Mouse (Mus musculus) lung, postnatal 25 days (tissue): ENCODE results near the gene Chfr.
"Not testable (repeated sequence)": the region's sequence is repeated elsewhere in the genome, so short reads cannot be mapped to it uniquely, and the experiment has no call there.

Source experiments
- DNase-seq: peaks from one replicate; pipeline ENCODE4 v3.0.0; 2022; ENCODE audit warnings: low spot score

Chfr gene

GRCm38 (mm10) chr5:110108305-110108628, 27.4 kb upstream of the Chfr start:
- peak; percentile 98 for DNase-seq

GRCm38 (mm10) chr5:110109991-110110441, 25.6 kb upstream of the Chfr start, which contains the start of gene Zfp605:
Gene Zfp605, plus strand, starts transcription at chr5:110110092.
- peak; percentile 89 for DNase-seq

GRCm38 (mm10) chr5:110122380-110122779, 13.3 kb upstream of the Chfr start:
- not testable (repeated sequence) for DNase-seq

DNA sequence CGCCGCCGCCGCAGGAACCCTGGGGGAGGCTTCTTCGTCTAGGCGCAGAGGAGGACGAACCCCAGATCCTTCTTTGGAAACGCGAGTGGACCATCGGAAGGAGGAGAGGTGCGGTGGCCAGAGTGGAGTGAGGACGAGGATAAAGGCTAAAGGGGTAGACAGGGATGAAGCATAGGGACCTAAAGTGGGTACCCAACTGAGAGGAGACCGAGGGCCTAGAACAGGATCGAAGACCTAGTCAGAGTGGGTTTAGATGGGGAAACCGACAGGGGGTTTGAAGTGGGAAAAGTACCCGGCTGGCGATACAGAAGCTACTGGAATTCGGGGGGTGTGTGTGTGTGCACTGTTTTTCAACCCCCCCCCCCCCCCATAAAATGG, 434 bp downstream of the Chfr start:
- DNase-seq, result no peak

DNA sequence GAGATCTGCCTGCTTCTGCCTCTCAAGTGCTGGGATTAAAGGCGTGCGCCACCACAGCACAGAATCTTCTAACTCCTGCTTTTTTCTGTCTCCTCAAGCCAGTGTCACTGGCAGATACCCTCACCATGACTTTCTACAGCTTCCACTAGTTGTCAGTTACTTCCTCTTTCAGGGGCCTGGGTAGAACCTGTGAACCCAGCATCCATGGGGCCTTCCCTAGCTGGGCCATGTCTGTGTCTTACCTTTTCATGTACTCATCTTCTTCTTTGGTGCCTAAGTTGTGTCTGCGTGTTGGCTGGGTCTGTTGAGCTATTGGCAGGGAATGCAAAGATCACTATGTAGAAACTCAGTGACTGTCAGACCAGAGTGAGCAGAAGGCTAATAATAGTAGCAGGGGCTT, 2.2 kb downstream of the Chfr start:
- DNase-seq, result no peak

DNA sequence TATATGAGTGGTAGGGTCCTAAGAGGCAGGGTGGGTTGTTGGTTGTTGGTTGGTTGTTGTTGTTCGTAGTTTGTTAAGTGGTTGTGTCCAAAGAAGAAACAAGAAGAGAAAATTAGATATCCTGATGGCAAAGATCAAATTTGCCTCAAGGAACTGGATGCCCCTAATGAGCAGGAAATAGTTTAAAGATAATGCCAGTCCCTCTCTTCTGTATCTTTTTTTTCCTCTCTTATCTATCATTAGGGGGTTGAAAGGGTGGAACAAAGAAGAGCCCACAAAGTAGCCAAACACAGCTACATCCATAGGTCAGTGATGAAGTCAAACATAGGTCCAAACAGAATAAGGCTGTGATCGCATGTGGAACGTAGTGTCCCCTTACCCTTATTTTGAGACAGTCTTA, 3.7 kb downstream of the Chfr start:
- DNase-seq, result no peak

DNA sequence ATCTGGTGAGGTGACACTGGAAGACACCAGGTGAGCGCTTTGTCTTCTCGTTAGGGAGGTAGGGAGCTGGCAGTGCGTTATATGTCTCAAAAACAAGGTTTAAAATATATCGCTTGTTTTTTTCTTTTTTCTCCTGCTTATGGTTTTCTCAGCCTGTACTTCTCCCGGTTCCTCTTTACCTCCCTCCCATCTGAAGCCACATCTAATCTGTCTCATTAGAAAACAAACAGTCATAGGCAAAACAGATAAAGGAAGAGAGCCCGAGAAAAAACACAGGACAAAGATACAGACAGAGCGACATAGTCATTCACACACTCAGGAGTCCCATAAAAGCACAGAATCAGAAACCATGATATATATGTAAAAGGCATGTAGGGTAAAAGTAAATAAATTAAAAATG, 4.8 kb downstream of the Chfr start:
- DNase-seq, result no peak

DNA sequence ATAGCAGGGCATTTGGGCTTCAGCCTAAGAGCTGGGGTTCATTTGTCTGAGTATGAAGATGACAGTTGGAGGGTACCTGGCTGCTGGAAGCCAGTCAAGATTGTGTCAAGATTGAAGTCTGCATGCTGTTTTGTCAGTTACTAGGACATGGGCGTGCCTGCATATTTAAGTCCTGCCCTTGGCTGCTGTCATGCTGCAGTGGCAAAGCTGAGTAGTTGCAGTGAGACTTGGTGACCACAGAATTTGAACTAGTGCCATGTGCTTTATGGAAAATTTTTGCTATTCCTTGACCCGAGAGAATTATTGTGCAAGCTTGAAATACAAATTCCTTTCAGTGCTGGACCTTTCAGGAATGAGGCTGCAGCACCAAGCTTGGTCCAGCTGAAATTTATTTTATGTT, 6.7 kb downstream of the Chfr start:
- peak; percentile 49 for DNase-seq

- DNase-seq, result peak; percentile 12
Measured at GRCm38 (mm10) chr5:110143007-110143406, 7.4 kb downstream of the Chfr start.

DNA sequence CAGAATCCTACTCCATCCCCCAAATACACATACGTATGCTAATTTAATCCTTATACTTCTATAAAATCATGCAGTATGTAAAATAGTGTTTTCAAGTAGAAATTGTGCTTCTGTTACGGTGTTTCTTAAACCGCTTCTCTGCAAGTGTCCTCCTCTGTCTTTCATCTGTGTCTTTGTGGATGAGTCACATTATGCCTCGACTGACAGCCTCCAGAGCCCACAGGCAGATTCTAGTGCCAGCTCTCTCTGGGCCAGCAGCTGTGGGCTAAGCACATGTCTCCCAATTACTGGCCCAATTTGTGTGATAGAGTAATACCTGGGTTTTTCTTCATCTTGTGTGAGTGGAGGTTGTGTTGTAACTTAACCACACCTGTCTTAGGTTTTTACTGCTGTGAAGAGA, 33.7 kb downstream of the Chfr start:
- no peak for DNase-seq

DNA sequence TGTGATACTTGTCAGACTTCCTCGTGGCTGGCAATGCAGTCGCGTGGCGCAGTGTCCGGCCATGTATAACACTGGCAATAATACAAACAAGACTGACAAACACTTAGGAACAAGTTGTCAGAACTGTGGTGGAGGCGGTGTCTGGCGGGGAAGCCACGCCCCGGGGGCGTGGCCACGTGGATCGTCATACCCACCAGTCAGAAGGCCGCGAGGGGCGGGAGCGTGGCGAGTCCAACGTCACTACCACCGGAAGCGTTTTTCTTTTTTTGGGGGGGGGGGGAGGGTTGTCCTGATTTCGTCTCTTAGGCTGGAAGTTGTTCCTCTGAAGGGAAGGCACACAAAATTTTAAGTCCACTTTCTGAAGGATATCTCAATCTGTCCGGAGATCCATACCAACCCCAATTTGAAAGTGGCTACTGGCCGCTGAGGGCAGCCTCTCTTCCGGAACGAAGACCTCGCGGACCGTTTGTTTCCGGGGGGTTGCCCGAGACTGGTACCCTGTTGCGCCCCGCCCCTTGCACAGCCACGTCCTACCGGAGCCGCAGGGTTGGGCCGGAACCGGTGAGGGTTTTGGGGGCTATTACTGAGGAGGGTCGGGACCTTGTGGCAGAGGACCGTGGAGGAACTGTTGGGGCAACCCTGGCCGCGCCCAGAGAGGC, 40.8 kb downstream of the Chfr start, which contains the start of gene Golga3:
TSS of gene Golga3 (plus strand) at position 340 of the 659 bp plus-strand sequence.
- DNase-seq, result peak; percentile 93

DNA sequence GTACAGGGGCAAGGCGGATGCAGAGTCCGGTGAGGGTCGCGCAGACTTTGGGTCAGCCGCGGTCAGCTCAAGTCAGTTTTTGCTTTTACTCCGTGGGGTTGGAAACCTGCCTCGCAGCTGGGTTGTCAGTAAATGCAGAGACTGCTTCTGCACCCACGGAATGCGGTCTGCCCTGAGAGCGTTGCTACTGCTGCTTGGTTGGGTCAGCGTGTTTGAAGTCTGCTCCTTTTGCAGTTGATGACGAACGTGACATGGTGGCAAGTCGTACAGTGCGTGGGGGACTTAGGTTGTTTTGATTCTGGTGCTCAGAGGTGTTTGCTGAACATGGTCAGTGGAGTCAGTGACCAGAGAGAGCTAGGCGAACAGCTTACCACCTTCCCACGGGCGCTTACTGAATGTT, 41.4 kb downstream of the Chfr start:
- no peak for DNase-seq

GRCm38 (mm10) chr5:110178628-110179027, 43.0 kb downstream of the Chfr start:
- DNase-seq, result no peak

DNA sequence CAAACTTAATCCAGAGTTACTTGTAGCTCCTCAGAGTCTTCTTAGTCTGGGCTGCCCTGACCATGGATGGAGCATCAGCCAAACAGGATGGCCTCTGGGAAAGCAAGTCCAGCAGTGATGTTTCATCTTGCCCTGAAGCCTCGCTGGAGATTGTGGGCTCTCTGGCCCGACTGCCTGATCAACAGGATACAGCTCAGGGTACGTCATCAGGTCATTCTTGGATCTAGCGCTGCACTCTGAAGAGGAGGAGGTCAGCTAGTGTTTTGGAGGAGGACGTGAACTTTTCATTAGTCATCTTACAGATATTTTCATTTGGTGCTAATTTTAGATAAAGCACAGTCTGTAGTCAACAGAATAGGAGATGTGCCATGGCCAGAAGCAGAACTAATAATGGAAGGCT, 46.1 kb downstream of the Chfr start:
- DNase-seq, result no peak

GRCm38 (mm10) chr5:110203164-110203895, 67.7 kb downstream of the Chfr start:
- no peak for DNase-seq

- no peak for DNase-seq
Measured at GRCm38 (mm10) chr5:110204777-110205176, 69.1 kb downstream of the Chfr start.

DNA sequence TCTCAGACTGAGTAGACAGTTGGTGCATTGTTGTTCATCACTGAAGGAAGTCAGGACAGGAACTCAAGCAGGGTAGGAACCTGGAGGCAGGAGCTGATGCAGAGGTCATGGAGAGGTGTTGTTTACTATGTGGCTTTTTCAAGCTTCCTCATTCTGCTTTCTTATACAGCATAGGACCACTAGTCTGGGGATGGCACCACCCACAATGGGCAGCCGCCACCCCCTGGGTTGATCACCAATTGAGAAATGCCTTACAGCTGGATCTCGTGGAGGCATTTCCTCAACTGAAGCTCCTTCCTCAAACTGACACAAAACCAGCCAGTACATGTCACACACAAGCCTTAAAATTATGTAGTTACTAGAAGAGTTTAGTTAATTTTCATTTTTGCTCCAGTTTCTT, 75.7 kb downstream of the Chfr start:
- no peak for DNase-seq

DNA sequence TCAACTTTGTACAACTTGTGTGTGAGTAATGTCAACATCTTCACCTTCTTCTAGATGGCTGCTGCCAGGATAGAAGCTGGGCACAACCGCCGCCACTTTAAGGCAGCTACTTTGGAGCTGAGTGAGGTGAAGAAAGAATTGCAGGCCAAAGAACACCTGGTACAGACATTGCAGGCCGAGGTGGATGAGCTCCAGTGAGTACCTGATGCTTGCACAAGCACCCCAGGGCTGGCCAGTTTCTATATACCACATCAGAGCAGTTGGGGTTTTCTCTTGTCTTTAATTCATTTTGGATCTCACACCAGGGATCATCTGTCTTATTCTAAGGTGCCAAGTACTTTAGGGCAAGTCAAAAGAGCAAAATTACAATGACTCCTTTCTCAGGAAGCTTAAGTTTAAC, 81.1 kb downstream of the Chfr start:
- no peak for DNase-seq

- DNase-seq, result no peak
Measured at GRCm38 (mm10) chr5:110220331-110220730, 84.7 kb downstream of the Chfr start.
